Mouse (Mus musculus) liver, adult (tissue): Measurements from ENCODE around the gene Sfxn2.

Source experiments
- GATA4 ChIP-seq: IDR thresholded peaks from 2 replicates; pipeline ENCODE4 v1.6.1; 2014; ENCODE audit warnings: mild to moderate bottlenecking, low read length; ENCODE audit not compliant: insufficient replicate concordance

The Sfxn2 gene

DNA sequence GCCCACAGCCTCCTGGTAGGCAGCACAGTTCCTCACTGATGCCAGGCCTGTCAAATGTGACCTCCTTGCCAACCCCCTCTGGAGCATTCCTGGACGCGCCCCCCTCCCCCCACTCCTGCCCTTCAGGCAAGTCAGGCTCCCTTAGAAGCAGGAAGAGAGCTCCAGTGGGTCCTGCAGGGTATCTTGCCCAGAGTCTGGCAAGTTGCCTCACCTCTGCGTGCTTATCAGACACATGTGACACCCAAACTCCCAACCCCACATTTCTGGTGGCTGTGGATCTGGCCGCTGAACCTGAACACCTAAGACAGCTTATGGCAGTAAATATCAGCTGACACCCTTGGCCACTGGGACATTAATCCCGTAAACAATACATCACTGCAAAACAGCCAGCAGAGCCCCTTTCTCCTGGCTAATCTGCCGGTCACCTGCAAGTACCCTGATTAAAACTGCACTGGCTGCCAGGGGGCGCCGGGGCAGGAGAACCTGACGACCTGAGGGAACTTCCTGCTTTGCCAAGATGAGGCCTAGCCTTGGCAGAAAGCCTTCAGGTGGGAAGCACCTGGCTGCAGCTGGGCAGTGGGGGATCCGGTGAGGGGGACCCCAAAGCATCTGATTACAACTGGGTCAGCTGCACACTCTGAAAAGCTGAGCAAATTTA lies 41.0 kb upstream of the Sfxn2 start:
- TF ChIP-seq GATA4 = no peak

DNA sequence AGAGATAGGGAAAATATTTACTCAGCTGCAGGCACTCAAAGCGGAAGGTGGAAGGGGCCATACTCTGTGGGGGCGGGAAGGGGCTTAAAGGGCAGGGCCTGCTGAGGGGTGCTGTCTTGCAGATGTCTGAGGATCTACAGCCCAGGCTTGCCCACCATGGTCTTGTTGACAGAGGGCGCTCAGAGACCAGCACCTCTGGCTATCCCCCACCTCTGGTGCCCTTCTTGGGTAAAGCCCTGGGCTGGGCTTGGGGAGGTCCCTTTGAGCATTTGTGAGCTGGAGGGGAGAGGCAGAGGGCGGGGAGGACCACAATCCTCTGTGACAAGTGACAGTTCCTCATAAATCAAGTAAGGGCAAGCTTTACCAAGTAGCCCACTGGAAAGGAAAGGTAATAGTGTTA lies 40.1 kb upstream of the Sfxn2 start:
- no peak for TF ChIP-seq GATA4

DNA sequence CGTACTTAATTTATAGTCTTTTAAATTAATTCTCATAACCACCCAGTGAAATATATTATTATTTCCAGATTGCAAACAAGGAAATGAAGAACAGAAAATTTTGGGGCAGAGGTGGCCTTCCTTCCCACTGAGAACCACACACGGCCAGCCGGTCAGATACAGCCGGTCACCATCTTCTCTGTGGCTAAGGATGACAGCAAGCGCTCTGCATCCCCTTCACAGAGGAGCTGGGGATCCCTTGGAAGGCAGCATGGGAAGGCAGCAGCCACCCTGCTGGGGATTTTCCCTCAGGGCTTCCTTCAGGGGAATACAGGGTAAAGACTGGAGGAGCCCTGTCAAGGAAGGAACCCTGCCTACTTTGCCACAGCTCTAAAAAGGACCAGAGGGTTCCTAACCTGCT lies 39.6 kb upstream of the Sfxn2 start:
- TF ChIP-seq GATA4 = no peak

DNA sequence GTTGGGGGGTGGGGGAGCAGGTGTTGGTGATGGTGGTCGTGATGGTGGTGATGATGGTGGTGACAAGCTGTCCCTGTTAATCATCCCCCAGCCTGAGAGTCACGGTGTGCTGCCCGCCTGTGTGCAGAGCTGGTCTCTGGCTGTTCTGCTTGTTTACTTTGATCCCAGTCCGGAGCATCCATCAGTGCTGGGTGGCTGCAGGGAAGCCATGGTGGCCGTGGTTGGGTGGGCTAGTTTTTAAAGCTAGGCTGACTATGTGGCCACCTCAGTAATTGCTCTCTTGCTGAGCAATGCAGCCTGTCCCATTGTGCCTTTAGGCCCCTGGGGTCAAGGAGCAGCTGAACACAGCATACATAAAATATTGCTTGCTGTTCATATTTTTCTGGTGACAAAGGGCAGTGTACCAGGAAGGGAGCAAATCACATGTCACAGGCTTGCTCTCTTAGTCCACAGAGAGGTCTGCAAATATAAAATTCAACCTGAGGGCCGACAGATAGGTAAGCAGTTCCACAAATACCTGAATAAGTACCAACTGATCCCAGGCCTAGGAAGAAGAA lies 38.5 kb upstream of the Sfxn2 start:
- TF ChIP-seq GATA4 = no peak

DNA sequence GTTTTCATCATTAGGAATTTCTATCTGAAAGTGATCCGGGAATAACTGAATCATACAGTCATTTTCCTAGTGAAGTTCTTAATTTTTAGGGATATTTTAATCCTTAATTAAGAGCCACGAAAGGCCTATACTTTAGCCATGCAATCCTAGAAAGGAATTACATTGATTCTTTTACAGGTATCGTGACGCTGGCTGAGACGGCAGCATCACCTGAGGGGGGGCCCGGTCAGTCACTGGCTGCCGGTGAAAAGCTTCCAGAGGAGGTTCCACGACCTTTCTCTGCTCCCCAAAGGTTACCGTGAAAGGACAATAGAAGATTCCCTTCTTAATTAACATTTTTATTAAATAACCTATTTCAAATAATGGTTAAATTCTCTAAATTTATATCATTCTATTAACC lies 35.8 kb upstream of the Sfxn2 start:
- no peak for TF ChIP-seq GATA4

DNA sequence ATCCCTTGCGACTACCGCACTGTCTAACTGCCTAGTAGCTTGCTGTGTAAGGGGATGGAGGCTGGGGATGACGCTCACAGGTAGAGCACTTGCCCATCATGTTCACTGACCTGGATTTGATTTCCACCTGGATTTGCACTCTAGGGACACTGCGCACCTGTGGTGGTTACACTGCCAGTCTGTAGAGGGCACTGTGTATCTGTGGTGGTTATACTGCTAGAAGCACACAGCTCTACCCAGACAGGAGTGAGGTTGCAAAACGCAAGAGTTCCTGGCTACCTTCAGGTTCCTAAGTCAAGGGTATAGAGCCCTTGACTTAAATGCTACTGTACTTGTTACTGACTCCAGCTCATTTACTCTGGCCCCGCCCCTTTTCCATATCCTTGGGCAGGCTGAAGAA lies 35.0 kb upstream of the Sfxn2 start:
- TF ChIP-seq GATA4 = no peak

DNA sequence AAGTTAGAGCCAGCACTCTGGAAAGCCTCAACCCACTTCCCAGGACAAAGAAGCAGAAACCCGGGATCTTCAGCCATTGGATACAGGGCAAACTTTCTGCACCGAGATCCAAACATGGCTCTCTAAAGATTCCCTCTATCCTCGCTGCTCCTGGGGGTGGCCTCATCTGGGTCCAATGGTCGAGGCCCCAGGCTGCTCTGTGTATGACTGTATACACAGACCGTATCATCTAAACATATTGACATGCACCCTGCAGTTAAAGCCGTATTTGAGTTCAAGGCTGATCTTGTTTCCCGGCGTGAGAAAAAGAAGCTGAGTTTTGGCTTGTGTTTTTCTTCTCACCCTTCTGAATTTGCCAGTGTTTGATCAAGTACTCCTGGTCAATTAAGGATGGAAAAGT lies 30.4 kb upstream of the Sfxn2 start:
- TF ChIP-seq GATA4 = no peak

DNA sequence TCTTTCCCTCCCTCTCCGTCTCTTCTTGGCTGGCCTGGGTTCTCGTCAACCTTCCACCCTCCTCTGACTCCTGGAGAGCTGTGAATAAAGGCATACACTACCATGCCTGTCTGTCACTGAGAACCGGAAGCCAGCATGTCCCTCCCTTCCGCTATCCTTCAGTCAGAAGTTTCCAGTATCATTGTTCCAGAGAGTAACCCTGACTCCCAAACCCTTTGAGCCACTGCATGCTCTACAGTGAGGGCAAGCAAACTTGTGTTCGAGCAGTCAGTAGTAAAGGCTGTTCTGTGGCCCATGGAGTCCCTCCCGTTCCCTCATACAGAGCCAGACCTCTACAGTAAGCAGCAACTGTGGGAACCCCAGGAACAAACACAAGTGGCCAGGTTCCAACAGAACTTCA lies 25.6 kb upstream of the Sfxn2 start:
- no peak for TF ChIP-seq GATA4

DNA sequence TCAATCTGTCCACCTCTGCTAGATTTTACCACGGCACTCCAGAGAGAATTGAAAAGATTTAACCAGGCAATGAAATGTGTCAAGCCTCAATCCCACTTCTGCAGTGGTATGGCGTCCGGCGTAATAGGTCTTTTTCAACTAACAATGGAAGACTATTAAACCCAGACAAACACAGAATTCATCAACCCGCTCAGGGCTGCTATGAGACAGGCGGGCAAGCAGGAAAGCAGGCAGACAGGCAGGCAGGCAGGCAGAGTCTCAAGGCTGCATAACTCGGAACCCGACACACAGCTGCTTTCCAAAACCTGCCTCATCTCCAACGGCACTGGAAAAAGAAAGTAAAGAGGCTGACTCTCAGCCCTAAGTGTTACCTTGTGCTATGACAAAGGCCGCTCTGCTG lies 25.1 kb upstream of the Sfxn2 start:
- no peak for TF ChIP-seq GATA4

DNA sequence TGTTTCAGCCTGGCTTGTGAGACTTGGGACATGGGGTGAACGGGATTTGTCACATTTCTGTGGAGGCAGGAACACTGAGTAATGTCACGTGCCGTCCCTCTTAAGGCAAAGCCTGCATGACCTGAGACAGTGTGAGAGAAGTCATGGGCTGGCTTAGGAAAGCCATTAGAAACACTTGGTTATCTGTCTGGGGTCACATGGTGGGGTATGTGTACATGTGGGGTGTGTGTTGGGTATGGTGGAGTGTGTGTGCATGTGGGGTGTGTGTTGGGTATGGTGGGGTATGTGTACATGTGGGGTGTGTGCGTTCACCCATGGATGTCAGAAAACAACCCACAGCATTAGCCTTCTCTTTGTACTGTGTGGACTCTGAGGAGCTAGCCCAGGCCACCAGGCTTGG lies 22.8 kb upstream of the Sfxn2 start:
- no peak for TF ChIP-seq GATA4

DNA sequence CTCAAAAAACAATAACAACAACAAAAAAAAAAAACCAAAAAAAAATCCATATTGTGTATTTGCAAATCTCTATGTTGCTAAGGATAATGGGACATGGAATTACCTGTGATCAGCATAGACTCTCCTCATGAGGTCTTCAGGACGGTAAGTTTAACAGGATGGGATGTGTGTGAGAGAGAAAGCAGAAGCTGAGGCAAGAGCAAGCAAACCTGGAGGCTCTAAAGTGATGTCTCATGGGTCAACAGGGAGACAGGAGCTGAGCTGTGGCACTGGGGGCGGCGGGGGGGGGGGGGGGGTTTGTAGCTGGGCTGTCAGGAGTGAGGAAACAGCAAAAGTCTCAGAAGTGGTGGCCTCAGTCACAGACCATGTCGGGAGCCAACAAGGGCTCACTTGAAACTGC lies 20.7 kb upstream of the Sfxn2 start:
- TF ChIP-seq GATA4 = no peak

DNA sequence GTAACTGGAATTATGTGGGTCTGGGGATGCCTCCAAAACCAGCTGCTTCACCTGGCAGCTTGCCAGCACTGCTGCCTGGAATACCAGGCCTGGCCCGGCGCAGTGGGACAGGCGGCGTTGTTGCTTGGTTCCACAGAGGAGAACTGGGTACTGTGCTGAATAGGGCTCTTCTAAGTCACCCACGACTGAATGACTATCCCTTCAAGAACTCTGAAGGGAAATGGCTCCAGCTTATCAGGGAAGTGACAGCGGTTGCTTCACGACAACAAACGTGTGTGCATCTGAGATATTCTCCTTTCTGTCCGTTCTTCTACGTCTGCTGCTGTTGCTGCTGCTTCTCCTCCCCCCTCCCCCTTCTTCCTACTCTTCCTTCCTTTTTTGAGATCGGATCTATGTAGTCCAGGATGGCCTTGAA lies 19.6 kb upstream of the Sfxn2 start:
- TF ChIP-seq GATA4 = no peak

DNA sequence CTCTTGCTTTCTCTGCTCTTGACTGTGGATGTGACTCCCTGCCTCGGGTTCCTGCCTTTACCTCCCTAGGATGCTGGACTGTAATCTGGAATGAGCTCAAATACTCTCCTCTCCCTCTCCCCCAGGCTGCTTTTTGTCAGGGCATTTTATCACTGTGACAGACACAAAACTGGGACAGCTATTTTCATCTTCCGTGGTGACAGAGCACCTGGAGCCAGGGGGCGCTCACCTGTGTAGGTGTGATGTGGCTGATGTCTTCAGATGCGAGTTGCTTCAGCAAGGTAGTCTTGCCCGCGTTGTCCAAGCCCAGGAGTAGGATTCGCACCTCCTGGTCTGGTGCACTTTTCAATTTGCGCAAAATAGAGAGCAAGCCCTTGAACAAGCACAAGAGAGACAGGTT lies 15.2 kb upstream of the Sfxn2 start:
- TF ChIP-seq GATA4 = no peak

DNA sequence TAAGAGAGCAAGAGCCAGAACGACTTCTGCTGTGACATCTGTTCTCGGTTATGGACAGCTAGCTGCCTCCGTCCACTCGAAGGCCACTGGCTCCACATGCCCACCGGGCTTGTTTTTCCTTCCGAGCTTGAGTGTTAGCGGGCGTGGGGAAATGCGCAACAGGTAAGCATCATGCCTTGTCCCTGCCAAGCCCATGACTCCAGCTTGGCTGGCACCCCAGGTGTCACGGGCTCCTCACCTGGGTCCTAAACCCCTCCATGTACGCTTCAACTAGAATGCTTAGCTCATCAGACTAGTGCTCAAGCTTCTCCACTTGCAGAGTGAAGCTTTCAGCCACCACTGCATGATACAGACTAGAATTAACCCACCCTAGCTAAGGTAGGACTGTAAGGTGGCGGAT lies 14.5 kb upstream of the Sfxn2 start:
- TF ChIP-seq GATA4 = no peak

DNA sequence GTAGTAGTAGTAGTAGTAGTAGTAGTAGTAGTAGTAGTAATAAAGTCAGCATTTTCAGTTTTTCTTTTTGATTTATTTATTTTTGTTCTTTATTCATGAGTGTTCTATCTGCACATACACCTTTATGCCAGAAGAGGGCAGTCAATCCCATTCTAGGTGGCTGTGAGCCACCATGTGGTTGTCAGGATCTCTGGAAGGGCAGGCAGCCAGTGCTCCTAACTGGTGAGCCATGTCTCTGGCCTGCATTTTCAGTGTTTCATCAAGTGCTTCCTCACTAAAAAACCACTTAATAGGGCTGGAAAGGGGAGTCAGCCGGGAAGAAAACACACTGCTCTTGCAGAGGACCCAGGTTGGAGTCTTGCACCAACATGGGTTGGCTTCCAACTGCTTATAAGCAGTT lies 11.0 kb upstream of the Sfxn2 start:
- TF ChIP-seq GATA4 = no peak

DNA sequence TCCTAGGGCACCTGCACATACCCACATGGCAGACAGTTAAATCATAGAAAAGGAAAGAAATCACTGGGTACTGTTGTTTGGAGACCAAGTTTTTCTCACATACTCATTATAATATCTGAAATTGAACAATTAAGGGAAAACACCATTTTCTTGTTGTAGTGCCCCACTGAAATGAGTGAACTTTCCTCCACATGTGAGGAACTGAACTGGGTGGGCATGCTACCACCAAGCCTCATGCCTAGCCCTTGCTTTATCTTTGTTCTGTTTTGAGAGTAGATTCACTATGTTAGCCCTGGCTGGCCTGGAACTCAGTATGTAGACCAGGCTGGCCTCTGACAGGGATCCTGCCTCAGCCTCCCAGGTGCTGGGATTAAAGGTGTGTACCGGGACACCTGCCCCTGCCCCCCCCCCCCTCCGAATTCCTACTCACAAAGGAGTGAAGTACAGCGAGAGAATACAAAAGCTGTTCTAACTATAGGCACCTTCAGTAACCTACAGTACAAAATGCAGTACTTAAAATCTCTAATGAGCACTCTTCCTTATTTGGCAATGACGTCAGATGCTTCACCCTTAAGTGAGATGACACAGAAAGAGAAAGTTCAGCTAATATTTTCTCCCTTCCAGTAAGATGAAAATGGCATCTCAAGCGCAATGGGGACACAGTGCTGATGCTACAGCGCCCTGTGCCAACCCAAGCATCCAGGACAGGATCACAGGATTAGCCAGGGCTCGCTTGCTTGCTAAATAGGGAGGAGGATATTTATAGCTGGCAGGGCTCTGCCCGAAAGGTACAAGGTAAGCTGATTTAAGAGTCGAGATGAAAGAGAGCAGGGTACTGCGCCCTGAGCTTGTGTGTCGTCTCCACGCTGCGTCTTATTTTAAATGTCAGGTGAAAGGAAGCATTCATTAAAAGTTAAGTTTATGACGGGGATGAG lies 10.3 kb upstream of the Sfxn2 start:
- no peak for TF ChIP-seq GATA4
